8 mouse cellular contexts compared by ENCODE assay signal in genomic region chr3:95042166-95042837, GRCm38 (mm10). TPM values are rescaled to one million over a fixed set of nuclear protein-coding genes. Genes with fewer than 3 reads are reported as not detected.
DNase-seq lines count a peak whose midpoint lies in the region; ATAC-seq and TF ChIP-seq lines count a peak whose summit lies in the region.

TSS of gene Psmd4 (minus strand) at chr3:95042614.

- WGBS in forebrain, embryonic 15.5 days = under 1% methylated on average over 36 of the region's 36 CpGs
- under 1% methylated on average over 36 of the region's 36 CpGs for WGBS in lung, adult 2 months

- TF ChIP-seq CTCF in lung, adult 2 months (IDR thresholded peaks at IDR 0.05; ENCODE audit: insufficient read depth, low read length) = no peak

- peaks cover 2% of the 10 kb centered on the region in 2 experiments; a peak in 2 of 4 replicates for H3K4me1 ChIP-seq in ES-E14 (ENCODE audit: control insufficient read depth in 2 of 2, insufficient read depth in 2 of 2, low read length in 2 of 2, poor library complexity in 1 of 2)
- peaks cover 6% of the 10 kb centered on the region for H3K4me1 ChIP-seq in forebrain, embryonic 15.5 days
- peaks cover 3% of the 10 kb centered on the region for H3K4me1 ChIP-seq in lung, adult 2 months (ENCODE audit: control insufficient read depth, insufficient read depth, low read length)

- in situ Hi-C loops in ES-E14 (cut with MboI; ENCODE audit: low sequenced_read_pairs in 2 of 2, unreplicated experiment in 2 of 2) = no loop called here

- ATAC-seq in forebrain, embryonic 15.5 days (replicated peaks) = peak; percentile 100
- peak; percentile 99 for ATAC-seq in neutrophil, adult 5-6 weeks (ENCODE audit: extremely low read depth, insufficient number of reproducible peaks, low FRiP score, poor library complexity, severe bottlenecking)

- peak within 1 kb of the TSS; percentile 99 to 100 for H3K4me3 ChIP-seq in ES-E14 (ENCODE audit: insufficient read depth in 1 of 2, low read depth in 1 of 2, low read length in 2 of 2, poor library complexity in 1 of 2, severe bottlenecking in 1 of 2)
- peak within 1 kb of the TSS; percentile 60 for H3K4me3 ChIP-seq in forebrain, embryonic 15.5 days
- H3K4me3 ChIP-seq in lung, adult 2 months (replicated peaks; ENCODE audit: extremely low read depth, low read depth, low read length) = peak within 1 kb of the TSS; percentile 88

- DNase-seq in ES-E14 (ENCODE audit: low read depth, low spot score) = peak; percentile 98
- DNase-seq in cerebellum, adult 11-12 months = peak; percentile 95
- peak; percentile 98 for DNase-seq in heart, postnatal 25 days (ENCODE audit: low spot score)
- peak; percentile 97 to 99 for DNase-seq in layer of hippocampus, adult 18-20 months (ENCODE audit: low spot score in 2 of 2)
- peak; percentile 99 for DNase-seq in lung, adult 2 months
- peak; percentile 97 to 99 for DNase-seq in thymus, adult 18-20 months

- H3K9ac ChIP-seq in ES-E14 (ENCODE audit: insufficient read depth, low read depth, low read length, poor library complexity, severe bottlenecking) = peak within 1 kb of the TSS; percentile 99
- peak within 1 kb of the TSS; percentile 83 for H3K9ac ChIP-seq in forebrain, embryonic 15.5 days (replicated peaks)

- 0 out of 2 replicates have a peak, but pooled peaks cover 6% of the 10 kb centered on the region for H3K36me3 ChIP-seq in ES-E14 (ENCODE audit: control insufficient read depth, insufficient read depth, low read length, poor library complexity, severe bottlenecking)
- H3K36me3 ChIP-seq in forebrain, embryonic 15.5 days = peaks cover 7% of the 10 kb centered on the region; the same call in 1 of the 2 replicates

- intact Hi-C loops in heart, postnatal 25 days (cut with DNase I) = no loop called here

- no peak within 1 kb of the TSS; the same call in 1 of the 2 replicates for H3K27ac ChIP-seq in ES-E14 (ENCODE audit: insufficient read depth, low read depth, low read length, poor library complexity, severe bottlenecking)
- H3K27ac ChIP-seq in forebrain, embryonic 15.5 days (replicated peaks) = peak within 1 kb of the TSS; percentile 51

- H3K4me2 ChIP-seq in forebrain, embryonic 15.5 days (replicated peaks) = peak within 1 kb of the TSS; percentile 54

- no peaks in the 10 kb centered on the region for H3K9me3 ChIP-seq in ES-E14 (ENCODE audit: control insufficient read depth, insufficient read depth, low read depth, low read length)
- no peaks in the 10 kb centered on the region for H3K9me3 ChIP-seq in forebrain, embryonic 15.5 days

- TF ChIP-seq POLR2A in lung, adult 2 months (IDR thresholded peaks at IDR 0.05; ENCODE audit: borderline replicate concordance, extremely low read depth, low read depth, low read length) = peak; percentile 96; the same call in 1 of the 2 replicates

- H3K27me3 ChIP-seq in forebrain, embryonic 15.5 days = no peaks in the 10 kb centered on the region

TF ChIP-seq in ES-E14, 5 proteins besides CTCF, POLR2A, EP300 and RAD21:
- TF ChIP-seq ZC3H11A (IDR thresholded peaks at IDR 0.05; ENCODE audit: borderline replicate concordance, low read depth, low read length) (no peak), HCFC1 (IDR thresholded peaks at IDR 0.05; ENCODE audit: borderline replicate concordance, insufficient read depth, low read length) (peak; percentile 92), MAFK (IDR thresholded peaks at IDR 0.05; ENCODE audit: insufficient read depth, low read depth, low read length) (no peak), ZNF384 (IDR thresholded peaks at IDR 0.05; ENCODE audit: low read depth, low read length) (no peak), CHD2 (IDR thresholded peaks at IDR 0.05; ENCODE audit: low read depth, low read length) (peak; percentile 89)

RNA-seq across cellular contexts. Expression of gene Psmd4, which starts in this region (rescaled TPM):
- total RNA-seq in ES-E14 (2012; rRNA removed) = 258 and 291 TPM in 2 replicates
- 291 and 296 TPM in 2 replicates for polyA plus RNA-seq in forebrain, embryonic 15.5 days (2015; fragmentation: Nextera tagmentation; extraction: Ambion mirVana)
- 100 to 1,000 TPM; 119 to 129 TPM for total RNA-seq in heart, postnatal 25 days (2021)
- 100 to 1,000 TPM; 154 to 169 TPM for total RNA-seq in layer of hippocampus, adult 18-20 months (2021)
- polyA plus RNA-seq in lung, adult 2 months (2012; rRNA removed) = 97.3 and 127 TPM in 2 replicates
- total RNA-seq in neutrophil, adult 5-6 weeks (2017) = 163 and 195 TPM in 2 replicates
